Mouse (Mus musculus) gastrocnemius, adult 18-20 months (tissue): ENCODE data around the gene Ddx20. TPM values are rescaled to one million over a fixed set of nuclear protein-coding genes. Genes with fewer than 3 reads are reported as not detected.
"Not testable (repeated sequence)": the region's sequence is repeated elsewhere in the genome, so short reads cannot be mapped to it uniquely, and the experiment has no call there.

Experiments
- DNase-seq: peaks from one replicate; pipeline ENCODE4 v3.0.0; 2021; ENCODE audit warnings: low spot score
- total RNA-seq, 2 experiments: library from RNA; stranded (reverse); gene quantifications; 2 replicates each; pipeline ENCODE4 v1.2.3; 2021

Gene Ddx20
- total RNA-seq, 2 experiments from 2014 or later, result 8.7 to 11.0 TPM

DNA sequence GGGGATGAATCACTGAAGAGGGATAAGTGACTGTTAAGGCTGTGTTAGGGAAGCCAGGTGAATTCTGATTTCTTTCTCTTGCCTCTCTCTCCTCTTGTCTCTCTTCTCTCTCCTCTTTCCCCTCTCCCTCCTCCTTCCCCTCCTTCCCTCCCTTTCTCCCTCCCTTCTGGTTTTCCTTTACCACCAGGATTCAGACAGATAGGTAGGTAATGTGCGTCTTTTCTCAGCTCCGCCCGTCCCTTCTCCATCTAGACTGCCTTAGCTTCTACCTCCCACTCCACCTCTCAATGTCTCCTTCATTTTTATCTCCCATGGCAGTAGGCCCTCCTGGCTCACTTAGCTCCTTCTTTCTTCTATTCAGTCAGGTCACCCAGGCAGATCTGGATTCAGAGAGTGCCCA is 18.2 kb upstream of the Ddx20 start:
- no peak for DNase-seq

DNA sequence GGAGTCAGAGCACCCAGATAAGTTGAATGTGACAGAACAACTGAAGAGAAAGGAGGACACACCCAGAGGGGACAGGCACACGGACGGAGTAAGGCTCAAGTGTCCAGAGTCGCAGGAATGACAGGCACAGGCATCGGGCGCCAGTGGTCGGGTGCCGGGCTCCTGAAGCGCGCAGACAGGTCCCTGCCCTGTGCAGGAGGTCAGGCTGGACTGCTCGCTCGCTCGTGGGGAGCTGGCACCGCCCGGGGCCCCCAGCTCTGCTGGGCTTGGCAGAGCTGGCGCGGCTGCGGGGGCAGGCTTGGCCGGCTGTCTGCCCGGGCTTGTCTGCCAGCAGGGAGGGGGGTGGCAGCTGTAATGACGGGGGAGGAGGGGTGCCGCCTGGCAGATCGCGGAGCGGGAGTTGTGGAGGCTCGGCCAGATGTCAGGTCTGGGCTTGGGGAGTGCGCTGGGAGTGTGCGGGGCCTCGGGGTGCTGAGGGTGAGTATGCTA is 17.7 kb upstream of the Ddx20 start:
- DNase-seq, result peak; percentile 64

DNA sequence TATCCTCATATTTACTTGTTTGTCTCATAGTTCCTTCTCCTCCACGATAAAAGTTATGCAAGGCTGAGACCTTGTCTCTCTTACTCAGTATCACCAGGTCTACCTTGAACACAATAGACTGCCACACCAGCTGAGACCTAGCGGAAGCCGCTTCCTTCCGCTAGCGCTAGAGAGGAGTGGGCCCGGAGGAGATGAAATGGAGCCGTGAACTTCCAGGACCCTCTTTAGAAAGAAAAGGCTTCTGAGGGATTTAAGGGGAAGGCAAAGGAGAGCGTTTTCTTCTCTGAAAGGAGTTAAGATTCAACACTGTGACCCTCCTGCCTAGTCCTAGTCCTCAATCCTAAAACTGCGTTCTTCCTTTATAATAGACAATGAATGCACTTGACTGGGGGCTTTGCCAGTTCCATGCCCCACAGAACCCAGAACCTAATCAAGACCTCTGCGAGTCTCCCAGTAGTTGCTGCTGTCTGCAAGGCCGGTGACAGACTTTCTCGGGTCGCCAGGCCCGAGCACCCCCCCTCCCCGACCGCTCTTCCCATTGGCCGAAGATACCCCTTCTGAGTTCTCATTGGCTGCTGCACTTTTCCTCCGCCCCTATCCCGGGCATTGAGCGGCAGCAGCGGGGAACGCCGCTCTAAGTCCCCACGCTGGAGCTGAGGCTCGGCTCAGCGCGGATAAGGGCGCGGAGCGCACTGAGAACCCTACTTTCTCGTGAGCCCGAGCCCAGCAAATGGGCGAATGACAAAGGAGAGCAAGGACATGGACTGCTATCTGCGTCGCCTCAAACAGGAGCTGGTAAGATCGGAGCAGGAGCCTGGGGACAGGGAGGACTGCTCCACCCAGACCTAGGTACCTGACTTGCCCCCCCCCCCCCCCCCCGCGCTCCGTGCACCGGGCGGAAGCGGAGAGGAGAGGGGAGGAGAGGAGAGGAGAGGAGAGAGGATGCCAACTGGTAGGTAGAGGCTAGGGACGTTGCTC is 16.9 kb upstream of the Ddx20 start, which contains the start of gene Inka2:
Gene Inka2, plus strand, starts transcription at position 569 of the 978 bp plus-strand sequence.
- peak; percentile 84 for DNase-seq

DNA sequence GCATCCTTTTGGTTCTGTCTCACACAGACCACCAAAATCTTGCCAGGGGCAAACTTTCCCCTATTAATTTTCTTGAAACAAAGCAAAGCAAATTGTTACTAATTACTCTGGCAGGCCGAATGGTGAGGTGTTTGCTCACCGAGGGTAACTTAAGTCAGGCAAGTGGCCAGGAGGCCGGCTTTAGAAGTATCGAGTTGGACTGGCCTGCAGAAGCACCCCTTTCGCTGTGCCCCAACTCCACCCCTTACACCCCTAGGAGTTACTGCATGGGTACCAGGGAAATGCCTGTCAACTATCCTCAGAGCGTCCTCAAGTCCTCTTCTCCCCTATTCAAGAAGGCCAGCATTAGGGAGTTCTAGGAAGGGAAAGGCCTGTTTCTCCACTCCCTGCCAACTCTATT is 16.2 kb upstream of the Ddx20 start:
- DNase-seq, result no peak

DNA sequence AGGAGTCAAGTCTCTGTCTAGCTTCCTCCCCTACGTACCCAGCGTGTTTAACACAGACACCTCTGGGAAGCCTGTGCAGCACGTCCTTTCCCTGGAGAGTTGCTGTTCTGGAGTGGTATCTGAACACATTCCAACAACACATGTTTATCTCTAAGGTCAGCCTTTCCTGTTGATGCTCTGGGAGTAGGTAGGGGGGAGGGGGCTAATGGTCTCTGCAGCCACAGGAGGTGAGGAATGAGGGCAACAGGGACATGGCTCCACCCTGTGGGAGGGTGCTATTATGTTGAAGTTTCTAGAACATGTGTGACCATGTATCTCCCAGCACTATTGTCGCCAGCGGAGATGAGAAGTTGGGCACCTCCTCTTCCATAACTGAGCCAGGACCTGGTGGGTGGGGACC is 14.0 kb upstream of the Ddx20 start:
- no peak for DNase-seq

DNA sequence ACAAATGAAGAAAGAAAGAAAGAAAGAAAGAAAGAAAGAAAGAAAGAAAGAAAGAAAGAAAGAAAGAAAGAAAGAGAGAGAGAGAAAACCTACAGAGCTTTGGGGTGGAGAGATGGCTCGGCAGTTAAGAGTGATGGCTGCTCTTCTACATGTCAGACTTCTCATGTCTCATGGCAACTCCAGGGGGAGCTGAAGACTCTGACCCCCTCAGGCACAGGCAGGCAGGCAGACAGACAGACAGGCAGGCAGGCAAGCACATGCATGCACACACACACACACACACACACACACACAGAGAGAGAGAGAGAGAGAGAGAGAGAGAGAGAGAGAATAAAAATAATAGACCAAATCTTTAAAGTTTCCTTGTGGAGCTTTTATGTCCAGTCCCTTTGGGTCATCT is 13.4 kb upstream of the Ddx20 start:
- DNase-seq, result not testable (repeated sequence)

DNA sequence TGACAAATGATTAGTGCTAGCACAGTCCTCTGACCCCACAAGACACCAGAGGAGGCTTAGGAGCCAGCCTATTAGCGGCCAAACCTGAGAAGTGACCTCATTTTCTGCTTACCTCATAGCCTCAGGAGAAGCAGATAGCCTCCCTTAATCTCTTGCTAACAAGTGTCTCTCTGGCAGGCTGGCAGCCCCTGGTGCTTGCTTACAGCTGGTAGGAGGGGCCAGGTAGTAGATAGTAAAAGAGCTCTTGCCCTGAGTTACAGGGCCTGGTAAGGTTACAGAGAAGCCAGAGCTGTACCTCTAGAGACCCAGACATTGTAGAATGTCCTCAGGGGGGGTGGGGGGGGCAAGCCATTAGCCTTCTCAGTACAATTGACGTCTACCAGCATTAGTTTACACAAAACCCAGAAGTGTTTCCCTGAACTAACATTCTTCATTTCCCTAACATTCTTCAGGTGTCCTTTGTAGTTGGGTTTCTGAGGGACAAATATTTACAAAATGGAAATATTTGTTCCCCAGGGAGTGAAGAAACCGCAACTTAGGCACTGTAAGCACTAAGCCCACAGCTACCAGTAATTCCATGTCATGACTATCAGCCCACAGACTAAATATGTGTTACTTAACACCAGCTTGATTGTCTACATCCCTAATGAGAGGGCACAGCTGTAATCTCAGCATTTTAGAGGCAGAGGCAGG is 12.0 kb upstream of the Ddx20 start:
- no peak for DNase-seq

DNA sequence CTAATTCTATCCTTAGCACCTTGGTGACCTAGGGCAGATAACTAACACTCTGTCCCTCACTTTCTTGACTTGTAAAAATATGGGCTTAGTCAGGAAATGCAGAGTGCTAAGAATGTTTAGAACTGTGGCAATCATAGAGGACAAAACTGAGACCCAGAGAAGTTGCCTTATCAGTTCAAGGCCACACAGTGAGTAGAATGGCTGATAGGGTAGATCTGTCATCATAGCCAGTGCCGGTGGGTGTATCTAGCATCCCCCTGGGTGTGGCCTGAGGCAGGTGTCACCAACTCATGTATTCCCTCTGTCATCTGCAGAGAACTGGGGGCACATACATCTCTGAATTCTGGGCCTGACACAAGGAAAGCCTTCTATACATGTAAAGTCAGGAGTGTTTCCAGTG is 10.9 kb upstream of the Ddx20 start:
- no peak for DNase-seq

DNA sequence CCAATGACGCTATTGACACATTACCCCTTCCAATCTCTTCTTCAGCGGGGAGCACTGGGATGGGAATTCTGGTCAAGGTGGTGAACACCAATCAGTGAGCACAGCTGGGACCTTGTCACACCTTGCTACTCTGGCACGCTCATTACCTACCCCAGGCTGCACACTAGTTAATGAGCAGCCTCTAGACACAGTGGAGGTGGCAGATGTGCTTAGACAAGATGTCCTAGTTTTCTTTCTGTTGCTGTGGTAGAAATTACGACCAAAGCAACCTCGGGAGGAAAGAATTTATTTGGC is 9.7 kb upstream of the Ddx20 start:
- no peak for DNase-seq

DNA sequence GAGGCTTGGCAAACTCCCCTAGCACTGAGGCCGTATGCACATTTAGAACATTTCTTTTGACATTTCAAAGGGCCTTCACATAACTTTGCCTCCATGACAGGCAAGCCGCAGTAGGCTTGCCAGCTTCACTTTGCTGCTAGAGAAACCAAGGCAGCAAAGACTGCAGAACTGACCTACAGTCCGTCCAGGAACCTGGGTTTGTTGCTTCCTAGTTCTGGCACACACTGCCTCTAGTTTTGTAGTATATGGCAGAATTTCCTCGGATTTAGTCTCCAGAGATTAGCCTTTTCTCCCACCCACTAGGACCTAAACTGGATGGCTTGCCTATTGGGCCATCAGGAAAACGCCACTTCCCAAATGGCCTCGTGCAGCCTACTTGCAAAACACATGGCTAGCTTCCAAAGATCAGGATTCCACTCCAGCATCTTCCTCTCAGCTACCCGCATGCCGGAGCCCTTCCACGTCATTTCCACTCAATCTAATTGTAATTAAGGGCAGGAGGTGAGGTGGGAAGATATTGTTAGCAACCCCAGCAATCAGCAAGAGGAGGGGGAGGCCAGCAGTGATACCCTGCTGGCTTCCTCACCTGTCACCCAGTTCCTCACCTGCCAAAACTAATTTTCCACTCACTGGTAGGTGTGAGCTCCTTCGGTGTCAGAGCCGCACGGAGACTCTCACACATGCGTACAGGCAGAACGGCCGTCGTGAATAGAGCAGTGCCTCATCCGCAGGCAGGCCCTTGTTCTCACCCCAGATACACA is 9.2 kb upstream of the Ddx20 start:
- DNase-seq, result no peak

DNA sequence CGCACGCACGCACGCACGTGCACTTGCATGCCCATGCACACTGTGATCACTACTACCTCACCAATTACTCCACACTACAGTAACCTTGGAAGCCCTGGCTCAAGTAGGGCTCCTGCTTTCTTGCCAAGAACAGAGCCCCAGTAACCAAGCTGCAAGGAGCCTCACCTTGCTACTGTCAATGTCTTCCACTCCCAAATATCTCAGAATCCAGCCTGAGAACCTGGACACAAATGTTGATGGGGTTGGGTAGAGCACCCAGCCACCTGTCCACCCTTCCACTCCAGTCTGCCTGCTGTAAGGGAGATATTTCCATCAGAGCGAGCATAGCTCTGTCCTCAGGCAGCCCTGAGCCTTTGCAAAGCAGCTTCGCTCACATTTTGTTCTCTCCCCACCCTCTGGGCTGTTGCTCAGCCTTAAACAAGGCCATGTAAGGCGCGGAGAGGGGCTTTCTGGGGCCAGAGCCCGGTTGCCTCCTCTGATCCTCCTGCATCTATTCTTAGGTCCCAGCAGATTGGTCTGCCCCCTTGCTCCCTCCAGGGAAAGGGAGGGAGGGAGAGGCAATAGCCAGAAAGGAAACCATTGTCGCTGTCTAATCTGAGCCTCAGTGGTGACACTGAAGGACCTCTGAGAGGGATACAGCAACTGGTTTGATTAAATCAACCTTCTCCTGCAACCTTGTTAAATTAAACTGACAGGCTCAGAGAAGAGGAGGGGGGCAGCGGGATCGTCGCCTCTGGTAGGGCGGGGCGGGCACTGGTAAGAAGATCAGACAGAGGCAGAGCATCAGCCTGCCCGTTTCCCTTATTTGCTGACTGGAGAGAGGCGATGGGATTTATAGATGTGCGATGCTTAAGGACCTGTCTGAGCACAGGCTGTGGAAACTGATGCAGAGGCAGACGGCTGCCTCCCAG is 8.4 kb upstream of the Ddx20 start:
- DNase-seq, result no peak

DNA sequence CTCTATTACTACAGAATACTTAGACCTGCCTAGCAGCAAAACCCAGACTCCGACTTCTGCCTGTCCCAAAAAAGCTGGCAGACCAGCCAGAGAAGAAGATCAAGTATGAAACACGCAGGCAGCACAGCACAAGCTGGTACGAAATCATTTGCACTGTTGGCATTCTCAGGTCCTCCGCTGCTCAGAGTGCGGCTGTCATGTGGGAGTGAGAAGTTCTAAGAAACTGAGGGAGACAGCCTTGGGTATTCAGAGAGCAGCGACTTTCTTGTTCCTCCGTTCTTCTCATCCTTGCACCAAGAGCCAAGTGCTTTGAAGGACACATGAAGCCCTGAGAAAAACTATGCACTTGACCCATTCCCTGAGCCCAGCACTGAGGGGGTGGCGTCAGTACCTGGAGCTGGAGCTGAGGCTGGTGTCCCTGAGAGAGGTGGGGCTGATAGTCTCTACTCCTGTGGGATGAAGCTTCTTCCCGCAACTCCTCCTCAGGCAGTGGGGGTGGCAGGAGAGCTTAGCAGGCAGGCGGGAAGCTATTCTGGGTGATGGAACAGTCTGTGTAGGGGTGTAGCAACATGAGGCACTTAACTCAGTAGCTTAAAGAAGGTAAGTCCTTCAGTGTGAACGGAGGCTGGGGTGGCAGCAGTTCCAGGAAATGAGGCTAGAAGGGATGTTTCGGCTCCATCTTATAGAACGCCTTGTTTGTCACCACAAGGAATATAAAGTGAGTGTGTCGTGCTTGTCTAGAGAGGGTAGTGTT is 6.1 kb upstream of the Ddx20 start:
- DNase-seq, result no peak

DNA sequence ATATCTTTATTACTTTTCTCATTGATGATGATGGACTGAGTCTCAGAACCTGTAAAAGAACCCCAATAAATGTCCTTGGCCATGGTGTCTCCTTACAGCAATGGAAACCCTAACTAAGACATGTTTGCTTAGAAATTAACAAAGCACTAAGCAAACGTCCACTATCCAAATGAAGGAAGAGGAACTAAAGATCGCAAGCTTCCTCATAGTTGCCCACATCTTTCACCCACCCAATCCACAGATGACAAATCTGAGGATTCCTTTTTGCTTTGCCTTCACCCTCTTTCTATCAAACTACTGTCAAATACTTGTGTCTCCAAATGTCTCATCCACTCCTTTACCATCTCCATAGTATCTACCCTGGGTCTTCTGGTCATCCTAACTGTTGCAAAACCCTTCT is 1.2 kb upstream of the Ddx20 start:
- no peak for DNase-seq

DNA sequence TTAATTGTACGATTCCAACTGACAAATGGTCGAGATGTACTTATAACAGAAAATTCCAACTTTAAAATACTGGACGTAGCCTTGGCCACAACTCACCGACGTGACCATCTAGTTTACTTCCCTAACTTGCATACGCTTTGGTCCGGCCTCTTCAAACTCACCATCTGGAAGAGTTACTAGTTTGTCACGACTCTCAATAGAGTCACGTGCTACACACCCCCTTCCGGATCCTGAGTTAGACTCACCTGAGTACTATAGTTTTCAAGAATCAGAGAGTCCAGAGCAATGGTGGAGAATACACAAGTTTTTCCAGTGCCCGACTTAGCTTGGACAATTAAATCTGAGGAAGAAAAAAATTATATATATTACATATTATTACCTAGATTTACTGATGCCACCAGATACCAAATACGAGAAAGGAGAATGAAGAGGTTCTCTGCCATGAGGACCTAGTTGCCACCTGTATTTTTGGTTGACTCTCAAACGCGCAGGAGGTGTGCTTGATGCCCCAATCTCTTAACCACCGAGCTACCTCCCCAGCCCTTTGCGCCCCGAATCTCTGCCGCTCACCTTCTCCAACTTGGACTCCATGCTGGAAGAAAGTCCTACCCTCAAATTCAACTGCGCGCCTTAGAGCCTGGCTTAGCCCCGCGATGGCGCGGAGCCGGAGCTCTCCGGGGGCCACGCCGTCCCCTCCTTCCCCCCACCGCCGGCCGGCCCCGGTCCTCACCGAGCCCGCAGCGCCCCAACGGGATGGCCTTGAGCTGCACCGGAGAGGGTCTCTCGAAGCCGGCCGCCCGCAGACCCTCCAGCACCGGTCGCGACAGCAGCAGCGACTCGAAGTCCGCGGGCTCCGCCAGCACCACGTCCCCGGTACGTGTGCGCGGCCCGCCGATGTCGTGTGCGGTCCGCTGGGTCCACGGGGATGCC is 715 bp downstream of the Ddx20 start:
- peak; percentile 30 for DNase-seq

DNA sequence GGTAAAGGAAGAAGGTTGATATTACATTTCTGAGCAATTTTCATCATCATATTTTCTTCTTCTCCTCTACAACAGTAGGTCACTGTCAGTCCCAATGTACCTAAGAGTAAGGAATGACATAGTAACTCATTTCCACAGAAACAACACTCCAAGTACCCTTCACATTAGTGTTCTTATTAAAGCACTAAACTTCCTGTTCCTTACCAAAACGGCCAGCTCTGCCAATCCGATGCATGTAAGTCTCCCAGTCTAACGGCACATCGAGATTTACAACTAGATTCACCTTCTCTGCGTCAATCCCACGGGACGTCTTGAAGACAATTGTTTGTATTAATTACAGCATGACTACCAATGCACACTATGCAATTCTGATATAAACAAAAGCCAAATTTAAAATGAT is 7.0 kb downstream of the Ddx20 start:
- DNase-seq, result no peak

DNA sequence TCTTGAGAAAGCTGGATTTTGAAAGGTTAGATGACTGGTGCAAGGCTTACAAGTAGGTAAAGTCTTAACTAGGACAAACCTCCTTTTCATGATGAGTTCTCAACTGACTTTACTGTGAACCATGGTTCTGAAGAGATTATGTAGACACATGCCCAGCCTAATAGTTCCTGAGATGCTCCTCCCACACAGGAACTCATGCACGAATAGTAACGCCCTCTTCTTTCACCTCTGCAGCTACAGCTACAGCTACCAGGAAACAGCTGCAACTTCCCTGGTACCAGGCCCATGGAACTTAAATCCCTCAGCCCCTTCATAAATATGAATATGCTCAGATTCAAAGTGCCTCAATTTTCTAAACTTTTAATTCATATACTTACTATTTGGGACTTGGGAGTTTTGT is 11.4 kb downstream of the Ddx20 start:
- DNase-seq, result no peak

DNA sequence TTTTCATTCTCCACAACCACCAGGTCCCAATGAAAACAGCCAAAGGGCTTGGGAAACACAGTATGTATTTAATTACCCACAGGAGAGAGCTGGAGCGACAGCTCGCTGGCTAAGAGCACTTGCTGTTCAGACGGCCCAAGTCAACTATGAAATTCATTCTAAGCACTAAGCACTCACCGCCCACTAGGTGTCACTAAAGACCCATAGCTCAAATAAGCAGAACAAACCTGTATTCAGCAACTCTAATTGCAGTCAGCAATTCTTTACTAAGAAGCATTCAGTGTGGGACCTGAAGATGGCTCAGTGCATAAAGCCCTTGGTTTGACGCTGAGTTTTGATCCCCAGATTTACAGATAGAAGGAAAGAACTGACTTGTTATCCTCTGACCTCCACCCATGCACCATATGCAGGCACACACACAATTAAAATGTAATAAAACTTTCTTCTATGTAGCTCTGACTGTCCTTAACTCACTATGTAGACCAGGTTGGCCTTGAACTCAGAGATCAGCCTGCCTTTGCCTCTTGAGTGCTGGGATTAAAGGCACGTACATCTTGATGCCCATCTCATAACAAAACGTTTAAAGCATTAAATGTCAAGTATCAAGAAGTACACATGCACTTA is 12.7 kb downstream of the Ddx20 start:
- DNase-seq, result peak; percentile 82

DNA sequence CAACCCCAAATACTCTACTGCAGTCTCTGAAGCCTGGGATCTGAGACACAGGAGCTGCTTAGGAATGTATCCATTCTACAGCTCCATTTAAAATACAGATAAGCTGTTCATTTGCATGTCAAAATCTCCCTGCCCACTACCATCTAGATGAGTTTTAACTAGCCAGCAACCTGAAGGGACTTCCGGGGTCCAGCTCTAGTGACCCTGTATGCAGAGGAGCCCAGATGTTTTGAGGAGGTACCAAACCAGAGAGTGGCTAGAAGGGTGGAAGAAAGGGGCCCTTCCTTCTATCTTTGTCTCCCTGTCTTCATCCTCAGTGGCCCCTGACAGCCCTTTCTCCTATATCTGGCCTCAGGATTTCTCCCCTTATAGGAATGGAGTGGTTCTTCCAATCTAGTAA is 16.6 kb downstream of the Ddx20 start:
- no peak for DNase-seq

DNA sequence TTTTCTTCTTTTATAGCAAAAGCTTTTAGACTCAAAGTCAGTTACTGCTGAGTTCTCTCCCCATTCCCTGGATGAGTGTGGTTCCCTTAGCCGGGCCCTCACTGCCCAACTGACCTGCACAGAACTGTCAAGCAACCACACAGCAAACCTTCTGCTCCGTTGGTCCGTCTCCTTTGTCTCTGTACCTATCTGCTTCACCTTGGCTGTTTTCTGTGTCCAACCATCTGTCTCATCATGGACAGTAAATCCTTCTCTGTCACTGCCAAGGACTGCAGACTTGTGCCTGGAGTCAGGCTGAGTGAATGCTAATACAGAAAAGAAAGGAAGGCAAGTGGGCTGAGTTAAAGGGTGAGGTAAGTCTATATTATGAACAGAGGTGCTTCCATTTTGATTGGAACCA is 17.6 kb downstream of the Ddx20 start:
- DNase-seq, result no peak
